Mouse (Mus musculus) hematopoietic stem cell, adult 5-6 weeks (primary cell): ENCODE results near the gene Gtf2f1. TPM values are rescaled to one million over a fixed set of nuclear protein-coding genes. Genes with fewer than 3 reads are reported as not detected.

Experiments
- ATAC-seq, 2 experiments: fragments of 125-278 bp in 1 of 2; replicated peaks in 1 of 2; 2 replicates each; pipeline ENCODE4 v1.8.0; 2016 to 2017; ENCODE audit warnings: inconsistent platforms in 2 of 2, mild to moderate bottlenecking in 2 of 2, moderate number of reproducible peaks in 2 of 2, low read depth in 1 of 2, moderate TSS enrichment in 1 of 2; ENCODE audit not compliant: low FRiP score in 2 of 2, poor library complexity in 2 of 2, severe bottlenecking in 2 of 2, insufficient read depth in 1 of 2, low TSS enrichment in 1 of 2
- total RNA-seq: library from RNA; stranded (forward); fragments of 172-1452, 232-1000 nt; gene quantifications from 2 replicates; pipeline ENCODE4 v1.2.3, GENCODE M21; 2017

Gene Gtf2f1
- total RNA-seq, result 89.5 and 124 TPM in 2 replicates

DNA sequence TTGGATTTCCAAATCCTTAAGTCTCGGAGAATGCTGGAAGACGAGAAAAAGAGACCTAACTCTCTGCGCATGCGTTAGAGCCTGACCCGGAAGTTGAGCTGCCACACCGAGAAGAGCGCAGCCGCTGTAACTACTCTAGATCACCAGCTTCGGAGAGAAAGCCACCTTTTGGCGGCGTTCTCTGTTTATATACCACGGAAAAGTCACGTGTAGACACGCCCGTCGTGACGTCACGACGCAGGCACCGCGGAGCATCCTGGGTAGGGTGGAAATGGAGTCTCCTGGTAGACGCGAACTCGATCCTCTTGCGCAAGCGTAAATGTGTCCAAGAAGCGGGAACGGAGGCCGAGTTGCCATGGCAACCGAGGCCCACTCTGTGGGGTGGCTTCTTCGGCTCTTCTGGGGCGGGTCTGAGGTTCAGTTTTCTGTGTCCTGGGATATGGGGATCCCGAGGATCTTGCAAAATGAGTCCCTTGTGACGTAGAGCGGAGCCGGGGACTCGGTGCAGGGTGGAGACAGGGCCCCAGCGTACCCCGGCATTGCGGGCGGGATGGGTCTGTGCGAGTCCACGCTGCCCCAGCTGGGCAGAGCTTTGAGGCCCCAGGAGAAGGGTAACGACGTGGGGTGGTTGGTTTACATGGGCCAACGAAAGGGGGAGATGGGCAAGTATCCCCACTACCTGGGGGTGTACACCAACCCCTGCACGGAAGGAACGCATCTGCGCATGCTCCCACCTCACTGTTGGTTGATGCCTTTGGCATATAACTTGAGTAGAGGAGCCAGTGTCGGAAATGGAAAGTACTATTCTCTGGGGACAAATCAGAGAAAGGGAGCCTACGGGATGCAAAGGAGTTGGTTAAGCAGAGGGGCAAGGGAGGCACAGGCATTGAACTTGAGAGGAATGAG is at the start of gene Gtf2f1, which contains the start of gene Gm17949:
Gtf2f1 (minus strand) TSS at position 53 of the 906 bp plus-strand sequence.
Gm17949 (plus strand) TSS at position 234 of the 906 bp plus-strand sequence.
- ATAC-seq, result peak; percentile 87 to 89

GRCm38 (mm10) chr17:57060231-57060801 is 49.2 kb upstream of the Gtf2f1 start:
- peak; percentile 83 to 87 for ATAC-seq

DNA sequence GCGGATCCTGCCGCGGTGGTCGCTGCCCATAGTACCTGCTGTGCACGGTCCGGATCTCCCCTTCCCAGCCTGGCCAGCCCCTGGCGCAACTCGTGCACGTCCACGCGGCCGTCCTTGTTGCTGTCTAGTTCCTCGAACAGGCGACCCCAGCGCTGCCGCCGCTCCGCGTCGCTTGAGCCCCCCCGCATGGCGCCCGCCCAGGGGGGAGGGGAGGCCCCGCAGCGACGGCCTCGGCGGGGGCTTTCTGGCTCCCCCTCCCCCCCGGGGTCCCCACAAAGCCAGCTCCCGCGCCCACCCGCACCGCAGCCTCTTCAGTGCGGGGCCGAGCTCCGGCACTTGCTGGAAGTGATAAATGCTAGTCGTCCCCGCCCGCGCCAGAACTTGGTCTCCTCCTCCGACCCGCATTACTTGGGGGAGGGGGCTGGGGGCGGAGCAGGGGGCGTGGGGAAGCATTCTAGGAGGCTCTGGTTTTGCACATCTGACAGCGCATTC is 48.4 kb upstream of the Gtf2f1 start, which contains the start of gene Slc25a23:
Slc25a23 (minus strand) TSS at position 378 of the 492 bp plus-strand sequence.
- ATAC-seq, result peak in 1 of 2 experiments; percentile 14; a peak in 1 of 4 replicates

- ATAC-seq, result no peak
These were observed 47.9 kb upstream of the Gtf2f1 start, which contains the start of gene Crb3 for GRCm38 (mm10) chr17:57058891-57059485. Crb3 (plus strand) TSS chr17:57059105.

- no peak for ATAC-seq
These were observed 45.2 kb upstream of the Gtf2f1 start for GRCm38 (mm10) chr17:57056246-57056645.

DNA sequence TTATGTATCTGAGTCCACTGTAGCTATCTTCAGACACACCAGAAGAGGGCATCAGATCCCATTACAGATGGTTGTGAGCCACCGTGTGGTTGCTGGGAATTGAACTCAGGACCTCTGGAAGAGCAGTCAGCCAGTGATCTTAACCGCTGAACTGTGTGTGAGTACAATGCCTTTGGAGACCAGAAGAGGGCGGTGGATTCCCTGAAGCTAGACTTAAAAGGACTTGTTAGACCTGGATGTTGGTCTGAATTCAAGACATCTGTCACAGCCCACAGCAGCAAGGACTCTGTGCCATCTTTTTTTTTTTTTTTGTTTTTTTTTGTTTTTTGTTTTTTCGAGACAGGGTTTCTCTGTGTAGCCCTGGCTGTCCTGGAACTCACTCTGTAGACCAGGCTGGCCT is 40.6 kb upstream of the Gtf2f1 start:
- peak in 1 of 2 experiments; percentile 63; a peak in 2 of 4 replicates for ATAC-seq

GRCm38 (mm10) chr17:57048816-57049215 is 37.7 kb upstream of the Gtf2f1 start:
- no peak; a peak in 2 of 4 replicates for ATAC-seq

DNA sequence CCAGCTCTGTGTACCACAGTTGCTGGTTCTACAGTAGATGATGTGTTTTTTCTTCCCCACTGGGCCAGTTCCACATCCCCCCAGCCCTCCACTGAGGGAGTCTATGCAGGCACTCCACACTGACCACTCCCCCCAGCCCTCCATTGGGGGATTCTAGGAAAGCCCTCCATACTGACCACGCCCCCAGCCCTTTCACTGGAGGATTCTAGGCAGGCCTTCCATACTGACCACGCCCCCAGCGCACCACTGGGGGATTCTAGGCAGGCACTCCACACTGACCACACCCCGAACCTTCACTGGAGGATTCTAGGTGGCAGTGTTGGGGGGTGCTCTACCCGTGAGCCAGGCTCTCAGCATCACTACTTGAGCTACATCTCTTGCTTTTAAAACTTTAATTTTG is 36.3 kb upstream of the Gtf2f1 start:
- ATAC-seq, result no peak

DNA sequence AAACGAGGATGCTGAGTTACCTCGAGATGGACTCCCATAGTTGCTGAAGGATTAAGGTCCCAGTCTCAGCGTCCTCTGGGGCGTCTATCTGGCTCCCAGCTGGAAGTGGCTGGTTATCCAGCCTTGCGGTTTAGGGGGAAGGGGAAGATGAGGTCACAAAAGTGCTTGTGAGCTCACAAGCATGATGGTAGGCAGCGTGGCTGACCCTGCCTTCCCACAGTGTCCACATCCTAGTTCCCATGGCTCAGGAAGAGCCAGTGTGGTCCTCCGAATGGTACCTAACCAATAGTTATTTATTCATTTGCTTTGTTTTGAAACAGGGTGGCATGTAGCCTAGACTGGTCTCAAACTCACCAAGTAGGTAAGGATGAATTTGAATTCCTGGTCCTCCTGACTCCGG is 30.5 kb upstream of the Gtf2f1 start, which contains the start of gene Slc25a41:
Slc25a41 (minus strand) TSS at position 101 of the 400 bp plus-strand sequence.
- no peak for ATAC-seq

- ATAC-seq, result no peak; a peak in 1 of 4 replicates
These were observed 27.9 kb upstream of the Gtf2f1 start for GRCm38 (mm10) chr17:57038978-57039377.

- ATAC-seq, result no peak
These were observed 21.8 kb upstream of the Gtf2f1 start for GRCm38 (mm10) chr17:57032854-57033253.

DNA sequence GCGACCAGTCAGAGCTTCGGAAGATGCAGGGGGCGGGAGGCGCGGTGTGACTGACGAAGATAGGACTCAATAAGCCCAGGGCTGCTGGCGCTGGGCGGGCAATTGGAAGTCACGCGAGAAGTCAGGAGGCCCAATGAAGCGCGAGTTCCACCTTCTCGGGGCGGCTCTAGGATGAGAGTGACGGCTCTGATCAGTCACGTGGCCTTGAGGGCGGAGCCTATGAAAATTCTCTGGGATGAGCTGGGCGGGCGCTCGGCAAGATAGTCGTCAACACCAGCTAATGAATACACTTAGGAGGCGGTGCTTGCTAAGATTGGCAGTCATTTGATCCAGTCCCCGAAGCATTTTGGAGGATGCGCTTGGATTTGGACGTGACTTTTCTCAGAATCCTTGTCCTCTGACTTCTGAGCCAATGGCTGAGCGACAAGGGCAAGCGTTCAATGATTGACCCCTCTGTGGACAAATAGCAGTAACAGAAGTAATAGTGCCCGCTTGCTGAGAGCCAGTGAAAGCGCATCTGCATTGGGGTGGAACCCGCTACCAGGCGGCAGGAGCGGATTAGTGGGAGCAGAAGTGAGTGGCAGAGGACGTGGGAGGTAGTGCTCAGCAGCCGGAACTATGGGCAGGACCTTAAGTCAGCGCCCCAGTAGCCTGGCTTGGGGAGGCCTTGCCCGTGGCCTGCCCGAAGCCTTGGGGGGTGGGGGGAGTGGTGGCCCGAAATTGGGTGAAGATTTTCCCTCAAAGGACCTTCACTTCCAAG is 20.8 kb upstream of the Gtf2f1 start:
- ATAC-seq, result peak; percentile 89

DNA sequence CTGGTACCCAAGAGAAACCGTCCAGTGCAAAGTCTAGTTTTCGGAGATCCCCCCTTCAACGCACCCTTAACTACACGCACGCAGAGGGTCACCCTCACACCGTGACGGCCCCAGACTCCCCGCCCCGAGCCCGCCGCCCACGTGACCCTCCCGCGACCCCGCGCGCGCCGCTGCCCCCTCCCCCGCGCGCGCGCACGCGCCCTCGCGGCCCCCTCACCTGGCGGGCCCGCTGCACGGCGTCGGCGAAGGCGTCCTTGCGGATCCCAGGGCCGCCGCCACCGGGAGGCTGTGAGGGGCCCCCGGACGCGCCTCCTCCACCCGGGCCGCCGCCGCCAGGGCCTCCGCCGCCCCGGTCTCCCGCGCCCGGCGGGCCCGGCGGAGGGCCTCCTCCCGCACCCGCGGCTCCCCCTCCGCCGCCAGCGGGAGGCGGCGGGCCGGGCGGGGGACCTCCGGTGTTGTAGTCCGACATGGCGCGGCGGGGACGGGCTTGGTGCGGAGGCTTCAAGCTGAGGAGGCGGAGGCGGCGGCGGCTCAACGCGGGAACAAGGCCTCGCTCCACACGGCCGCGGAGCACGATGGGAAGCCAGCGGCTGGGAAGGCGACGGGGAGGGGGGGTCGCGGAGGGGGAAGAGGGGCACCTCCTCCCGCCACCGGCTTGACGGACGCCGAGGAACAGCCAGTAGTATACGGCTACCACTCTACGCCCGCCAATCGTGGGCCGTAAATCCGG is 20.0 kb upstream of the Gtf2f1 start, which contains the start of gene Khsrp:
Khsrp (minus strand) TSS at position 592 of the 730 bp plus-strand sequence.
- ATAC-seq, result no peak

DNA sequence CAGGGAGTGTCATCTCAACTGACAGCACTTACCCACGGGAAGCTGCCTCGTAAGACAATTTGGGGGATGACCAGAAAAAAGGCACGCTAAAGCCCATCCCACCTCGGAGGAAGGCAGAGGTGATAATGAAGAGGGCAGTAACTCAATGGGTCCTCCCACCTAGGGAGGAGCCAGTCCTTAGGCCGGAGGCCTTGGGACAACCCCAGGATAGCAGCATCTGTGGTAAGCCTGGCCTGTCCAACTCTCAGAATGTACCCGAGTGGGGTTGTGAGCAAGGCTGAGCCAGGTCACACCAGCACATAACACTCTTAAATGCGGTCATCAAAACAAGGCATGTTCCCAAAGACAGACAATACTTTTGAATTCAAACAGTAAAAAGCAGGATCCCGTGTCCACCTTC is 18.6 kb upstream of the Gtf2f1 start:
- ATAC-seq, result no peak

GRCm38 (mm10) chr17:57027471-57027870 is 16.4 kb upstream of the Gtf2f1 start:
- no peak for ATAC-seq

DNA sequence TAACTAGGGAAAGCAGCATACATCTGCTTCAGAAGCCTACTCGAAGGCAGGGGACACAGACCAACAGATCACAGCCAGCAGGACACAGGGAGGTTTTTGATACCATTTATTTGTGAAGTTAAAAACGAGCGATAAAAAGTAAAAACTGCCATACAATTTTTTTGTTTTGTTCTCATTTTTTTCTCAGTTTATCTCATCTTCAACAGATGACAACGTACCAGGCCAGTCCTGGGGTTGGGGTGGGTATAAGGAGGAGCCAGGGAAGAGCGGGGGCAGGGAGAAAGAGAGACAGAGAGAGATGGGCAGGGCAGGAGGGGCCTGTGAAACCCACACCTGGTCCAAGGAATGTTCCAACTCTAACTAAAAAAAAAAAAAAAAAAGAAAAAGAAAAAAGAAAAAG is 9.9 kb upstream of the Gtf2f1 start:
- ATAC-seq, result no peak
